Mouse (Mus musculus) midbrain, embryonic 11.5 days (tissue): ENCODE measurements at regions not wholly inside any gene's neighbourhood (a gene's known extent, or its start where the extent isn't known, plus 50 kb on each side); places are given as distances from the start of the nearest gene placed in this dataset.

Experiments
- ATAC-seq: fragments of 200-750 bp; cut with Nextera tagmentation; 2 replicates; pipeline ENCODE4 v1.8.0; 2017; ENCODE audit warnings: moderate TSS enrichment, moderate library complexity; ENCODE audit not compliant: low FRiP score
- DNase-seq: peaks from one replicate; pipeline ENCODE4 v3.0.0; 2015; ENCODE audit warnings: low spot score; ENCODE audit errors: missing footprints
- H3K27ac ChIP-seq: fragments of 300-500 bp; sonication (generic); 2 replicates; pipeline ENCODE4 v1.5.1; 2014; ENCODE audit warnings: low read depth, low read length
- H3K27me3 ChIP-seq: fragments of 300-500 bp; sonication (generic); 2 replicates; pipeline ENCODE4 v1.6.1; 2014; ENCODE audit warnings: mild to moderate bottlenecking, low read length, moderate library complexity, mixed read lengths; ENCODE audit not compliant: control insufficient read depth, insufficient read depth
- H3K36me3 ChIP-seq: fragments of 300-500 bp; sonication (generic); 2 replicates; pipeline ENCODE4 v1.6.1; 2014; ENCODE audit warnings: mild to moderate bottlenecking, low read length, moderate library complexity, mixed read lengths; ENCODE audit not compliant: control insufficient read depth, insufficient read depth
- H3K4me1 ChIP-seq: fragments of 300-500 bp; sonication (generic); 2 replicates; pipeline ENCODE4 v1.6.1; 2014; ENCODE audit warnings: low read length; ENCODE audit not compliant: control insufficient read depth, insufficient read depth
- H3K4me2 ChIP-seq: fragments of 300-500 bp; sonication (generic); 2 replicates; pipeline ENCODE4 v1.6.1; 2014; ENCODE audit warnings: mild to moderate bottlenecking, moderate library complexity
- H3K4me3 ChIP-seq: fragments of 300-500 bp; sonication (generic); 2 replicates; pipeline ENCODE4 v1.5.1; 2014; ENCODE audit warnings: low read depth, low read length
- H3K9ac ChIP-seq: fragments of 300-500 bp; sonication (generic); 2 replicates; pipeline ENCODE4 v1.6.1; 2014; ENCODE audit warnings: low read length
- H3K9me3 ChIP-seq: fragments of 300-500 bp; sonication (generic); 2 replicates; pipeline ENCODE4 v1.6.1; 2016; ENCODE audit warnings: low read length; ENCODE audit not compliant: control insufficient read depth
- WGBS: fragments of 180-500 bp; shearing (Covaris S2); extraction: QIAGEN DNeasy Blood & Tissue Kit; methylation state at CpG from one replicate; pipeline ENCODE4 v1.1.7; 2014; 5-methylcytosine and 5-hydroxymethylcytosine counted together

GRCm38 (mm10) chr5:55276265-55276837 lies 1278.1 kb downstream of the Stim2 start:
- Histone ChIP-seq H3K4me2 (no peak overlapping the region), H3K27ac (no peak overlapping the region), H3K9ac (no peak overlapping the region), H3K4me1 (no peaks in the 10 kb centered on the region), H3K27me3 (no peaks in the 10 kb centered on the region), H3K9me3 (no peaks in the 10 kb centered on the region), H3K4me3 (no peak overlapping the region), H3K36me3 (no peaks in the 10 kb centered on the region)
- no peak for ATAC-seq
- WGBS: 90% methylated on average over 1 of the region's 1 CpGs
- no peak for DNase-seq

DNA sequence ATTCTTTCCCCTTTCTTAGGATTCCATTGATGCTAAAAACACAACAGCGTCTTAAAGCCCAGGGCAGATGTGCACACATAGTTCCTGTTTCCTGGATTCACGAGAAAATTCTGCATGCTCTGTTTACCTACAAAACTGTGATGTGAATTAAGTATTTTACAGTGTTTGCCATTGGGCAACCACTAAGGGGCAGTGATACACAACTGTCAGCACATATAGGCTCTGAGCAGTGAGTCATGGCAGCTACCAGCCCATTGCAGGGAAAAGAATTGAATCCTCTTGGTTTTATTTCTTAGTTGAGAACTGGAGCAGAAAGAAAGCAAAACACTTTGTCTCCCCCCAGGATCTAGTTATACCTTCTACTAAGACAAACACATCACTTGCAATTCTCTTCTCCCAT lies 1295.0 kb downstream of the Stim2 start:
- H3K4me3 ChIP-seq: no peak overlapping the region
- WGBS: 62% methylated on average over 2 of the region's 2 CpGs
- H3K4me2 ChIP-seq: no peak overlapping the region
- H3K36me3 ChIP-seq: no peaks in the 10 kb centered on the region
- H3K27me3 ChIP-seq: no peaks in the 10 kb centered on the region
- peak; percentile 69; the same call in 1 of the 2 replicates for ATAC-seq
- H3K9me3 ChIP-seq: no peaks in the 10 kb centered on the region
- no peaks in the 10 kb centered on the region for H3K4me1 ChIP-seq
- no peak overlapping the region for H3K27ac ChIP-seq
- no peak overlapping the region for H3K9ac ChIP-seq
- no peak for DNase-seq

GRCm38 (mm10) chr5:55293978-55294377 lies 1295.7 kb downstream of the Stim2 start:
- DNase-seq: no peak
- no peak overlapping the region for H3K9ac ChIP-seq

GRCm38 (mm10) chr5:55294781-55295180 lies 1296.5 kb downstream of the Stim2 start:
- no peaks in the 10 kb centered on the region for H3K36me3 ChIP-seq
- no peaks in the 10 kb centered on the region for H3K9me3 ChIP-seq
- H3K4me3 ChIP-seq: no peak overlapping the region
- H3K27ac ChIP-seq: no peak overlapping the region
- ATAC-seq (no peak), DNase-seq (no peak)
- no peaks in the 10 kb centered on the region for H3K27me3 ChIP-seq
- H3K9ac ChIP-seq: no peak overlapping the region
- H3K4me2 ChIP-seq: no peak overlapping the region
- 54% methylated on average over 4 of the region's 4 CpGs for WGBS
- no peaks in the 10 kb centered on the region for H3K4me1 ChIP-seq

More at GRCm38 (mm10) chr5:55293978-55294377, 1295.7 kb downstream of the Stim2 start:
- Histone ChIP-seq H3K36me3 (no peaks in the 10 kb centered on the region), H3K9me3 (no peaks in the 10 kb centered on the region), H3K27me3 (no peaks in the 10 kb centered on the region), H3K4me3 (no peak overlapping the region), H3K4me1 (no peaks in the 10 kb centered on the region), H3K4me2 (no peak overlapping the region), H3K27ac (no peak overlapping the region)
- WGBS: 75% methylated on average over 2 of the region's 2 CpGs
- ATAC-seq: 0 out of 2 replicates have a peak, but pooled peaks have one; percentile 16

DNA sequence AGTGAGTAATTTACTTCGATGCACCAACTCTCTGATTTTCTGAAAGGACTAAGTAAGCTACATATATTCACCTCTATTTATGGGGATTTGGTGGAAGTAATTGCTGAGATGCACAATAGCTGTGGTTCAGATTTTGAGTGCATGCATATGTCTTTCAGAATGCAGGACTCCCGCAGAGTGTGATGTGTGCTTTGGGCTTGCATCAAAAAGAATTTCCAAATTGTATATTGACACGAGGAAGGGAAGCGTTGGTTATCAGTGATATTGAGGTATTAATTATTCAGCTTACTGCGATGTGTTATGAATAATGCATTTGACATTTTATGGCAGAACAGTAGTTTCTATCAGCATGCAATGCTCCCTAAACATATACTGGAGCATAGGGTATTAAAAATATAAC lies 1303.2 kb downstream of the Stim2 start:
- Histone ChIP-seq H3K36me3 (no peaks in the 10 kb centered on the region), H3K4me1 (no peaks in the 10 kb centered on the region), H3K4me3 (no peak overlapping the region), H3K27ac (no peak overlapping the region), H3K27me3 (no peaks in the 10 kb centered on the region), H3K4me2 (no peak overlapping the region), H3K9ac (no peak overlapping the region), H3K9me3 (no peaks in the 10 kb centered on the region)
- WGBS: 84% methylated on average over 5 of the region's 5 CpGs
- ATAC-seq (no peak), DNase-seq (no peak)

GRCm38 (mm10) chr5:55345968-55346367 lies 1347.7 kb downstream of the Stim2 start:
- 91% methylated on average over 1 of the region's 1 CpGs for WGBS
- no peak overlapping the region for H3K9ac ChIP-seq
- H3K4me2 ChIP-seq: no peak overlapping the region
- ATAC-seq (no peak), DNase-seq (peak; percentile 31)
- H3K27ac ChIP-seq: no peak overlapping the region
- no peak overlapping the region for H3K4me3 ChIP-seq
- no peaks in the 10 kb centered on the region for H3K9me3 ChIP-seq
- no peaks in the 10 kb centered on the region for H3K36me3 ChIP-seq
- H3K27me3 ChIP-seq: no peaks in the 10 kb centered on the region
- H3K4me1 ChIP-seq: no peaks in the 10 kb centered on the region

GRCm38 (mm10) chr5:55355483-55355882 lies 1357.2 kb downstream of the Stim2 start:
- no peak overlapping the region for H3K4me2 ChIP-seq
- ATAC-seq (no peak), DNase-seq (no peak)
- no peak overlapping the region for H3K9ac ChIP-seq
- 32% methylated on average over 2 of the region's 2 CpGs for WGBS
- H3K4me3 ChIP-seq: no peak overlapping the region
- no peaks in the 10 kb centered on the region for H3K36me3 ChIP-seq
- no peaks in the 10 kb centered on the region for H3K9me3 ChIP-seq
- H3K27ac ChIP-seq: no peak overlapping the region
- H3K4me1 ChIP-seq: no peaks in the 10 kb centered on the region
- no peaks in the 10 kb centered on the region for H3K27me3 ChIP-seq

DNA sequence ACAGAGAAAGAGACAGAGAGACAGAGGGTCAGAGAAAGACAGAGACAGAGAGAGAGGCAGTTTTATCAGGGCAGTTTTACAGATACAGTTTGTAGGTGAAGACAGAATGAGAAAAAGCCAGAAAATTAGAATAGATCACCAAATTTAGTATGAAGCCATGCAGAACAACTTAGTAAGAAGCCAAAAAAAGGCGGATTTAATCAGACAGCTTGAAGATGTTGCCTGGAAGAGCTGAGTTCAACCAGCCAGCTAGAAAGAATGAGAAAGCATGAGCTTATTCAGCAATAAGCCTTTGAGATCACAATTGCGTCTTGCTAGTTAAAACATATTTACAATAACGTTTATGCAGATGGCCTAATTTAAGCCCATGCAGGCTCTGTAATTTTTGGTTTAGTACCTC lies 1376.0 kb downstream of the Stim2 start:
- Histone ChIP-seq H3K4me1 (no peaks in the 10 kb centered on the region), H3K27ac (no peak overlapping the region), H3K36me3 (no peaks in the 10 kb centered on the region), H3K4me3 (no peak overlapping the region), H3K9me3 (no peaks in the 10 kb centered on the region), H3K27me3 (no peaks in the 10 kb centered on the region), H3K9ac (no peak overlapping the region), H3K4me2 (no peak overlapping the region)
- DNase-seq (no peak), ATAC-seq (no peak)
- WGBS: 89% methylated on average over 3 of the region's 3 CpGs

DNA sequence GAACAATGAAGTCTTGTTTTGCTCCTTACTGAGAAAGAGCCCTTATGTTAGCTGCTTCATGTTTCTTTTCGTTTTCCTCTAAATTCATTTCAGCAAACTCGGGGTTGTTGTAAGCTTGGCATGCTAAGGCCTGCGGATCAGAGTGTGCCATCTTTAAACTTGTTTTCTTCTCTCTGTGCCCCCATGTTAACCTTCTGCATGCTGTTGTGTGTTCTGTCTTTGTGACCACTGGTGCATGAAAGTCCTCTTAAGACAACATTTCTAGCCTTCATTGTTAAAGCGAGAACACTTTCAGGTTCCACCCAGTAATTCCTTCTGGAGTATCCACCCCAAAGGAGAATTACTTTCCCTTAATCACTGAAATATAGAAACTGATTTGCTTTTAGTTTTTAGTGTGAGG lies 1392.5 kb downstream of the Stim2 start:
- H3K36me3 ChIP-seq: no peaks in the 10 kb centered on the region
- no peaks in the 10 kb centered on the region for H3K9me3 ChIP-seq
- H3K4me2 ChIP-seq: no peak overlapping the region
- no peaks in the 10 kb centered on the region for H3K4me1 ChIP-seq
- no peak overlapping the region for H3K4me3 ChIP-seq
- no peak overlapping the region for H3K9ac ChIP-seq
- no peak for DNase-seq
- no peak overlapping the region for H3K27ac ChIP-seq
- WGBS: 13% methylated on average over 4 of the region's 4 CpGs
- no peaks in the 10 kb centered on the region for H3K27me3 ChIP-seq
- ATAC-seq: peak; percentile 64; the same call in 1 of the 2 replicates
